Comparison of ENCODE assay signal across 8 mouse cellular contexts in the genomic region with DNA sequence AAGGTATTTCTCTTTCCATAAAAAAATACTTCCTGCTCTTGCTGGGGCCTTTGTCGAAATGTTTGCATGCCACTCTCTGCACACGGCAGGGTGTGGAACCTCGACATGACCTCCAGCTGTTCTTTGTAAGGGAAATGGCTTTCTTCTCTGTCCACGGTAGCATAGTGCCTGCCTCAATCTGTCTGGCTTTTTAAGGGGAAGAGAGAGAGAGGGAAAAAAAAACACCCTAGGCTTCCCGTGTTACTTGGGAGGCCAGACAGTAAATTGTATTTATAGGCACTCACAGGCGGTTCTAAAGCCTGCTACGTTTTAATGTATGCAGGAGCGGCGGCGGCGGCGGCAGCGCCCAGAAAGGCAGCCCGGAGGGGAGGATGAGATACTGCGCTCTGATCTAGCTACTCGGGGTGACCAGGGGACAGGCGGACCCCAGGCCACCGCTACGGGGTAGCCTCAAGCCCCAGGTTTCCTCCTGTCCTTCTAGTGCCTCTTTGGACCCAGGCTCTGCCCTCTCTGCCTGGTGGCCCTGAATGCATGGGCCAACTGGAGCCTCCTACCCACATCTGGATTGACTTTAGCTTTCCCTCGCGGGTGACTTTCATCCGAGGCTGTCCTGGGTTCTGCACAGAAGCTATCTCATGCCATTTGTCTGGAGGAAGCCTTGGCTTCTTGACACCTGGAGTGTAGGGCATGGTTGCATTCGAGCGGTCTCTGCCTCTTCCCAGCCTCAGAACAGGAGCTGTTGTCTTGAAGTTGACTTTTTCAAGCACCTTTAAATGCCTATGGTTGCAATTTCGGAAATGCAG. TPM values are rescaled to one million over a fixed set of nuclear protein-coding genes. Genes with fewer than 3 reads are reported as not detected.
DNase-seq lines count a peak whose midpoint lies in the region; ATAC-seq and TF ChIP-seq lines count a peak whose summit lies in the region.

No protein-coding gene starts in this region.

- H3K9ac ChIP-seq in hindbrain, embryonic 13.5 days = peak overlapping the region; percentile 66

- H3K4me2 ChIP-seq in hindbrain, embryonic 13.5 days = peak overlapping the region; percentile 52

- H3K4me1 ChIP-seq in E14TG2a.4 (replicated peaks; ENCODE audit: low read depth, low read length) = peaks cover 48% of the 10 kb centered on the region
- peaks cover 54% of the 10 kb centered on the region for H3K4me1 ChIP-seq in hindbrain, embryonic 13.5 days (replicated peaks)
- peaks cover 32% of the 10 kb centered on the region for H3K4me1 ChIP-seq in midbrain, embryonic 10.5 days

- WGBS in hindbrain, embryonic 13.5 days = 7% methylated on average over 25 of the region's 25 CpGs
- WGBS in midbrain, embryonic 10.5 days = 4% methylated on average over 25 of the region's 25 CpGs

- TF ChIP-seq CTCF in E14TG2a.4 (conservative IDR thresholded peaks at IDR 0.05; ENCODE audit: low read length) = no peak

- H3K27ac ChIP-seq in hindbrain, embryonic 13.5 days = peak overlapping the region; percentile 60
- H3K27ac ChIP-seq in midbrain, embryonic 10.5 days (replicated peaks) = peak overlapping the region; percentile 71; the same call in 1 of the 2 replicates

- H3K9me3 ChIP-seq in E14TG2a.4 (ENCODE audit: low read length) = peaks cover 8% of the 10 kb centered on the region
- no peaks in the 10 kb centered on the region for H3K9me3 ChIP-seq in hindbrain, embryonic 13.5 days
- no peaks in the 10 kb centered on the region for H3K9me3 ChIP-seq in midbrain, embryonic 10.5 days (replicated peaks)

- H3K4me3 ChIP-seq in E14TG2a.4 (replicated peaks; ENCODE audit: low read length) = peak overlapping the region; percentile 73
- peak overlapping the region; percentile 25 for H3K4me3 ChIP-seq in hindbrain, embryonic 13.5 days
- peak overlapping the region; percentile 48 for H3K4me3 ChIP-seq in midbrain, embryonic 10.5 days

- ATAC-seq in hindbrain, embryonic 13.5 days (ENCODE audit: low FRiP score) = peak; percentile 15; the same call in 1 of the 2 replicates

- H3K36me3 ChIP-seq in E14TG2a.4 (ENCODE audit: insufficient read depth, low read length) = 0 out of 2 replicates have a peak, but pooled peaks cover 6% of the 10 kb centered on the region
- peaks cover 7% of the 10 kb centered on the region for H3K36me3 ChIP-seq in hindbrain, embryonic 13.5 days
- H3K36me3 ChIP-seq in midbrain, embryonic 10.5 days = no peaks in the 10 kb centered on the region

- peaks cover 51% of the 10 kb centered on the region for H3K27me3 ChIP-seq in E14TG2a.4 (ENCODE audit: insufficient read depth, low read length)
- H3K27me3 ChIP-seq in hindbrain, embryonic 13.5 days = peaks cover 27% of the 10 kb centered on the region
- H3K27me3 ChIP-seq in midbrain, embryonic 10.5 days (ENCODE audit: low read depth, poor library complexity, severe bottlenecking) = peaks cover 40% of the 10 kb centered on the region

- DNase-seq in ZHBTc4 (ENCODE audit: low read depth, low spot score) = peak; percentile 80
- DNase-seq in midbrain, embryonic 10.5 days (ENCODE audit: low spot score) = peak; percentile 46
- DNase-seq in spleen, postnatal 4 days (ENCODE audit: low spot score in 2 of 2) = no peak
- DNase-seq in urinary bladder, postnatal 25 days (ENCODE audit: low spot score) = no peak
- no peak for DNase-seq in layer of hippocampus, adult 9-10 months (ENCODE audit: low spot score)
- no peak for DNase-seq in kidney, postnatal 10 days

RNA-seq across cellular contexts. Expression of gene Efcab10, which starts 49.5 kb away (rescaled TPM):
- 3.6 and 5.1 TPM in 2 replicates for polyA plus RNA-seq in hindbrain, embryonic 13.5 days (2015; fragmentation: Nextera tagmentation; extraction: Ambion mirVana)
- polyA plus RNA-seq in midbrain, embryonic 10.5 days (2016; fragmentation: Nextera tagmentation; extraction: Ambion mirVana) = 0.91 and 0.98 TPM in 2 replicates

Comparison
In these comparisons a context has a peak if more than half of its experiments do, and no peak if none do; other contexts are left out.
1. DNase-seq: peak in ZHBTc4 (single experiment) and midbrain, embryonic 10.5 days (single experiment); none in spleen, postnatal 4 days (0 of 2), urinary bladder, postnatal 25 days (single experiment), layer of hippocampus, adult 9-10 months (single experiment) and kidney, postnatal 10 days (single experiment).
2. Peak in every context shown above with its lines, with median percentiles within 50 percentile points of each other: H3K4me3 ChIP-seq.